Mouse (Mus musculus) hindbrain, embryonic 16.5 days (tissue): ENCODE results near the gene G6pdx. TPM values are rescaled to one million over a fixed set of nuclear protein-coding genes. Genes with fewer than 3 reads are reported as not detected.

Source experiments
- ATAC-seq: fragments of 200-750 bp; cut with Nextera tagmentation; 2 replicates; pipeline ENCODE4 v1.8.0; 2017; ENCODE audit warnings: moderate TSS enrichment, moderate library complexity
- H3K27ac ChIP-seq: fragments of 300-500 bp; sonication (generic); 2 replicates; pipeline ENCODE4 v1.5.1; 2014; ENCODE audit warnings: low read depth, mild to moderate bottlenecking, control low read depth, low read length, moderate library complexity
- H3K27me3 ChIP-seq: fragments of 300-500 bp; sonication (generic); replicated peaks from 2 replicates; pipeline ENCODE4 v1.6.1; 2014; ENCODE audit warnings: low read length; ENCODE audit not compliant: control insufficient read depth, insufficient read depth
- H3K36me3 ChIP-seq: fragments of 300-500 bp; sonication (generic); 2 replicates; pipeline ENCODE4 v1.6.1; 2014; ENCODE audit warnings: mild to moderate bottlenecking, low read length, moderate library complexity, mixed read lengths; ENCODE audit not compliant: control insufficient read depth, insufficient read depth
- H3K4me1 ChIP-seq: fragments of 300-500 bp; sonication (generic); 2 replicates; pipeline ENCODE4 v1.6.1; 2014; ENCODE audit warnings: low read depth, low read length; ENCODE audit not compliant: control insufficient read depth, insufficient read depth
- H3K4me2 ChIP-seq: fragments of 300-500 bp; sonication (generic); 2 replicates; pipeline ENCODE4 v1.6.1; 2014; ENCODE audit warnings: mild to moderate bottlenecking, low read length, control low read depth, moderate library complexity
- H3K4me3 ChIP-seq: fragments of 300-500 bp; sonication (generic); 2 replicates; pipeline ENCODE4 v1.5.1; 2014; ENCODE audit warnings: mild to moderate bottlenecking, low read length, control low read depth, moderate library complexity
- H3K9ac ChIP-seq: fragments of 300-500 bp; sonication (generic); 2 replicates; pipeline ENCODE4 v1.6.1; 2014; ENCODE audit warnings: low read depth, mild to moderate bottlenecking, control low read depth, low read length, moderate library complexity
- H3K9me3 ChIP-seq: fragments of 300-500 bp; sonication (generic); 2 replicates; pipeline ENCODE4 v1.6.1; 2014; ENCODE audit warnings: mild to moderate bottlenecking, low read length, moderate library complexity; ENCODE audit not compliant: control insufficient read depth
- WGBS: fragments of 180-500 bp; shearing (Covaris S2); extraction: QIAGEN DNeasy Blood & Tissue Kit; methylation state at CpG from one replicate; pipeline ENCODE4 v1.1.7; 2014; 5-methylcytosine and 5-hydroxymethylcytosine counted together
- polyA plus RNA-seq: library from polyadenylated mRNA; unstranded; fragments of >200 nt; fragmentation: Nextera tagmentation; extraction: Ambion mirVana; gene quantifications from 2 replicates; pipeline ENCODE4 v1.2.1, GENCODE M21; 2015

G6pdx gene
- polyA plus RNA-seq, 1 experiment from 2014 or later, result 46.0 TPM

- WGBS, result 66% methylated on average over 10 of the region's 10 CpGs
- H3K9me3 ChIP-seq, result no peaks in the 10 kb centered on the region
- no peaks in the 10 kb centered on the region for H3K27me3 ChIP-seq
- H3K9ac ChIP-seq, result peak overlapping the region; percentile 81
- H3K4me1 ChIP-seq, result peaks cover 8% of the 10 kb centered on the region
- ATAC-seq, result 0 out of 2 replicates have a peak, but pooled peaks have one; percentile 12
- peak overlapping the region; percentile 70 for H3K4me2 ChIP-seq
- peaks cover 2% of the 10 kb centered on the region; the same call in 1 of the 2 replicates for H3K36me3 ChIP-seq
- peak overlapping the region; percentile 61 for H3K4me3 ChIP-seq
- H3K27ac ChIP-seq, result peak overlapping the region; percentile 80
These were observed 61.5 kb downstream of the G6pdx start for GRCm38 (mm10) chrX:74367512-74367911.

Other genes starting within 250 kb of the G6pdx start
- 77.4 and 103 TPM in 2 replicates for gene Flna, start 179.4 kb downstream of the G6pdx start, polyA plus RNA-seq
- 13.1 and 14.8 TPM in 2 replicates for gene Emd, start 174.5 kb downstream of the G6pdx start, polyA plus RNA-seq
- 342 and 444 TPM in 2 replicates for gene Rpl10, start 158.4 kb downstream of the G6pdx start, polyA plus RNA-seq
- 78.4 and 79.0 TPM in 2 replicates for gene Taz, start 147.3 kb downstream of the G6pdx start, polyA plus RNA-seq
- gene Dnase1l1, start 146.9 kb downstream of the G6pdx start, polyA plus RNA-seq, result 4.4 and 4.7 TPM in 2 replicates
- 331 and 347 TPM in 2 replicates for gene Atp6ap1, start 132.1 kb downstream of the G6pdx start, polyA plus RNA-seq
- gene Gdi1, start 124.2 kb downstream of the G6pdx start, polyA plus RNA-seq, result 978 and 991 TPM in 2 replicates
- gene Fam50a, start 116.2 kb downstream of the G6pdx start, polyA plus RNA-seq, result 61.5 and 61.7 TPM in 2 replicates
- gene Plxna3, start 100.1 kb downstream of the G6pdx start, polyA plus RNA-seq, result 38.2 and 49.4 TPM in 2 replicates
- gene Lage3, start 75.6 kb downstream of the G6pdx start, polyA plus RNA-seq, result 69.7 and 78.4 TPM in 2 replicates
- gene Ubl4a, start 56.0 kb downstream of the G6pdx start, polyA plus RNA-seq, result 72.9 and 74.6 TPM in 2 replicates
- gene Slc10a3, start 55.8 kb downstream of the G6pdx start, polyA plus RNA-seq, result 7.5 and 8.2 TPM in 2 replicates
- gene Fam3a, start 35.9 kb downstream of the G6pdx start, polyA plus RNA-seq, result 35.5 and 37.9 TPM in 2 replicates
- 14.3 and 17.1 TPM in 2 replicates for gene Ikbkg, start 35.9 kb downstream of the G6pdx start, polyA plus RNA-seq
- not detected in 2 replicates for gene Gm6880, start 52.2 kb upstream of the G6pdx start, polyA plus RNA-seq
- gene Olfr1326-ps1, start 145.7 kb upstream of the G6pdx start, polyA plus RNA-seq, result not detected in 2 replicates
- gene Olfr1325, start 163.5 kb upstream of the G6pdx start, polyA plus RNA-seq, result not detected in 2 replicates
- gene Gm5640, start 216.4 kb upstream of the G6pdx start, polyA plus RNA-seq, result 0.27 and 0.29 TPM in 2 replicates